Mouse (Mus musculus): ENCODE measurements around the gene Ppfibp1. TPM values are rescaled to one million over a fixed set of nuclear protein-coding genes. Genes with fewer than 3 reads are reported as not detected.
"Not testable (repeated sequence)": the region's sequence is repeated elsewhere in the genome, so short reads cannot be mapped to it uniquely, and the experiment has no call there.

Gene Ppfibp1
- 7.2 and 9.2 TPM in 2 replicates for polyA plus RNA-seq (2015; fragmentation: Nextera tagmentation; extraction: Ambion mirVana)

- DNase-seq (ENCODE audit: low spot score) = peak; percentile 90
Observed at GRCm38 (mm10) chr6:146887958-146888659, at the start of gene Ppfibp1. Ppfibp1 (plus strand) TSS chr6:146888487.

GRCm38 (mm10) chr6:146838863-146839262 lies 49.4 kb upstream of the Ppfibp1 start:
- no peak for DNase-seq (ENCODE audit: low spot score)

- no peak for DNase-seq (ENCODE audit: low spot score)
Observed at GRCm38 (mm10) chr6:146844867-146845266, 43.4 kb upstream of the Ppfibp1 start.

GRCm38 (mm10) chr6:146845347-146845746 lies 42.9 kb upstream of the Ppfibp1 start:
- no peak for DNase-seq (ENCODE audit: low spot score)

- DNase-seq (ENCODE audit: low spot score) = no peak
Observed at GRCm38 (mm10) chr6:146845961-146846750, 42.1 kb upstream of the Ppfibp1 start.

GRCm38 (mm10) chr6:146847402-146847801 lies 40.9 kb upstream of the Ppfibp1 start:
- no peak for DNase-seq (ENCODE audit: low spot score)

GRCm38 (mm10) chr6:146848281-146848680 lies 40.0 kb upstream of the Ppfibp1 start:
- no peak for DNase-seq (ENCODE audit: low spot score)

- DNase-seq (ENCODE audit: low spot score) = no peak
Observed at GRCm38 (mm10) chr6:146850050-146850449, 38.2 kb upstream of the Ppfibp1 start, which contains the start of gene Smco2. Smco2 (plus strand) TSS chr6:146850104.

- DNase-seq (ENCODE audit: low spot score) = no peak
Observed at GRCm38 (mm10) chr6:146851916-146852315, 36.4 kb upstream of the Ppfibp1 start.

GRCm38 (mm10) chr6:146852739-146853138 lies 35.5 kb upstream of the Ppfibp1 start:
- no peak for DNase-seq (ENCODE audit: low spot score)

GRCm38 (mm10) chr6:146855185-146855584 lies 33.1 kb upstream of the Ppfibp1 start:
- no peak for DNase-seq (ENCODE audit: low spot score)

- DNase-seq (ENCODE audit: low spot score) = no peak
Observed at GRCm38 (mm10) chr6:146857386-146857785, 30.9 kb upstream of the Ppfibp1 start.

- DNase-seq (ENCODE audit: low spot score) = no peak
Observed at GRCm38 (mm10) chr6:146863154-146863553, 25.1 kb upstream of the Ppfibp1 start.

- DNase-seq (ENCODE audit: low spot score) = not testable (repeated sequence)
Observed at GRCm38 (mm10) chr6:146864370-146864769, 23.9 kb upstream of the Ppfibp1 start.

GRCm38 (mm10) chr6:146865701-146866100 lies 22.6 kb upstream of the Ppfibp1 start:
- DNase-seq (ENCODE audit: low spot score) = no peak

- no peak for DNase-seq (ENCODE audit: low spot score)
Observed at GRCm38 (mm10) chr6:146871975-146872374, 16.3 kb upstream of the Ppfibp1 start.

- DNase-seq (ENCODE audit: low spot score) = no peak
Observed at GRCm38 (mm10) chr6:146874415-146874814, 13.9 kb upstream of the Ppfibp1 start.

GRCm38 (mm10) chr6:146876820-146877219 lies 11.5 kb upstream of the Ppfibp1 start:
- no peak for DNase-seq (ENCODE audit: low spot score)

- no peak for DNase-seq (ENCODE audit: low spot score)
Observed at GRCm38 (mm10) chr6:146877425-146878045, 10.8 kb upstream of the Ppfibp1 start.

- no peak for DNase-seq (ENCODE audit: low spot score)
Observed at GRCm38 (mm10) chr6:146878926-146879325, 9.4 kb upstream of the Ppfibp1 start.

GRCm38 (mm10) chr6:146879856-146880255 lies 8.4 kb upstream of the Ppfibp1 start:
- DNase-seq (ENCODE audit: low spot score) = no peak

GRCm38 (mm10) chr6:146880296-146880695 lies 8.0 kb upstream of the Ppfibp1 start:
- DNase-seq (ENCODE audit: low spot score) = no peak

Measured in thymus, postnatal 0 days (tissue).